Mouse (Mus musculus): Measurements from ENCODE around the gene Kcnj5. TPM values are rescaled to one million over a fixed set of nuclear protein-coding genes. Genes with fewer than 3 reads are reported as not detected.

The Kcnj5 gene
- total RNA-seq, 2 experiments from 2014 or later, result 0.53 to 0.62 TPM

GRCm38 (mm10) chr9:32328777-32329176 lies 15.4 kb downstream of the Kcnj5 start:
- intact Hi-C loops (cut with DNase I), result no loop called here
- DNase-seq (ENCODE audit: low spot score in 2 of 2), result no peak

GRCm38 (mm10) chr9:32323610-32324009 lies 20.5 kb downstream of the Kcnj5 start:
- intact Hi-C loops (cut with DNase I), result no loop called here
- DNase-seq (ENCODE audit: low spot score in 2 of 2), result no peak

GRCm38 (mm10) chr9:32320167-32320566 lies 24.0 kb downstream of the Kcnj5 start:
- DNase-seq (ENCODE audit: low spot score in 2 of 2), result no peak
- intact Hi-C loops (cut with DNase I), result no loop called here

GRCm38 (mm10) chr9:32315999-32316398 lies 28.2 kb downstream of the Kcnj5 start:
- DNase-seq (ENCODE audit: low spot score in 2 of 2), result no peak
- intact Hi-C loops (cut with DNase I), result no loop called here

- no peak for DNase-seq (ENCODE audit: low spot score in 2 of 2)
- intact Hi-C loops (cut with DNase I), result no loop called here
Observed at GRCm38 (mm10) chr9:32314071-32314470, 30.1 kb downstream of the Kcnj5 start.

- intact Hi-C loops (cut with DNase I), result no loop called here
Observed at GRCm38 (mm10) chr9:32312208-32312607, 31.9 kb downstream of the Kcnj5 start.

GRCm38 (mm10) chr9:32311786-32312185 lies 32.4 kb downstream of the Kcnj5 start:
- DNase-seq (ENCODE audit: low spot score in 2 of 2), result peak in 1 of 2 experiments; percentile 24
- intact Hi-C loops (cut with DNase I), result no loop called here

More at GRCm38 (mm10) chr9:32312208-32312607, 31.9 kb downstream of the Kcnj5 start:
- DNase-seq (ENCODE audit: low spot score in 2 of 2), result no peak

- intact Hi-C loops (cut with DNase I), result no loop called here
- no peak for DNase-seq (ENCODE audit: low spot score in 2 of 2)
Observed at GRCm38 (mm10) chr9:32302501-32303150, 41.5 kb downstream of the Kcnj5 start.

GRCm38 (mm10) chr9:32295061-32295800 lies 48.9 kb downstream of the Kcnj5 start:
- no peak for DNase-seq (ENCODE audit: low spot score in 2 of 2)
- intact Hi-C loops (cut with DNase I), result no loop called here

GRCm38 (mm10) chr9:32292686-32293085 lies 51.5 kb downstream of the Kcnj5 start:
- intact Hi-C loops (cut with DNase I), result no loop called here
- DNase-seq (ENCODE audit: low spot score in 2 of 2), result peak in 1 of 2 experiments; percentile 18

- intact Hi-C loops (cut with DNase I), result no loop called here
- DNase-seq (ENCODE audit: low spot score in 2 of 2), result no peak
Observed at GRCm38 (mm10) chr9:32291618-32292017, 52.5 kb downstream of the Kcnj5 start.

- intact Hi-C loops (cut with DNase I), result no loop called here
- no peak for DNase-seq (ENCODE audit: low spot score in 2 of 2)
Observed at GRCm38 (mm10) chr9:32283591-32283990, 60.6 kb downstream of the Kcnj5 start.

GRCm38 (mm10) chr9:32280456-32280855 lies 63.7 kb downstream of the Kcnj5 start:
- no peak for DNase-seq (ENCODE audit: low spot score in 2 of 2)
- intact Hi-C loops (cut with DNase I), result no loop called here

- intact Hi-C loops (cut with DNase I), result loop anchor here (5.0 kb wide), 1 partner anchor 968 kb away; no protein-coding TSS in a partner anchor
- DNase-seq (ENCODE audit: low spot score in 2 of 2), result no peak
Observed at GRCm38 (mm10) chr9:32279789-32280188, 64.4 kb downstream of the Kcnj5 start.

- DNase-seq (ENCODE audit: low spot score in 2 of 2), result no peak
- intact Hi-C loops (cut with DNase I), result loop anchor here (5.0 kb wide), 1 partner anchor 969 kb away; no protein-coding TSS in a partner anchor
Observed at GRCm38 (mm10) chr9:32278052-32278451, 66.1 kb downstream of the Kcnj5 start.

- DNase-seq (ENCODE audit: low spot score in 2 of 2), result peak; percentile 66 to 82
- intact Hi-C loops (cut with DNase I), result loop anchor here (1.0 to 5.0 kb wide), 2 partner anchors 78 to 825 kb away; no protein-coding TSS in a partner anchor
Observed at GRCm38 (mm10) chr9:32271896-32272444, 72.2 kb downstream of the Kcnj5 start.

Other genes starting within 250 kb of the Kcnj5 start
- gene Arhgap32, start 228.2 kb downstream of the Kcnj5 start, total RNA-seq (2021), result 100 to 1,000 TPM; 444 to 458 TPM
- not detected for gene Kcnj1, start 28.1 kb upstream of the Kcnj5 start, total RNA-seq (2021)
- gene Fli1, start 198.5 kb upstream of the Kcnj5 start, total RNA-seq (2021), result 1 to 10 TPM; 5.3 to 6.0 TPM